Mouse (Mus musculus) mesoderm, embryonic 11.5 days (tissue): Measurements from ENCODE around the gene Utp4.
A peak's percentile ranks its signal among the peaks of the same experiment; 100 is the strongest.
"Not testable (repeated sequence)": the region's sequence is repeated elsewhere in the genome, so short reads cannot be mapped to it uniquely, and the experiment has no call there.

Source experiments
- DNase-seq: peaks from one replicate; pipeline ENCODE4 v3.0.0-alpha.2; 2012; ENCODE audit warnings: low read depth, low spot score

Gene Utp4

DNA sequence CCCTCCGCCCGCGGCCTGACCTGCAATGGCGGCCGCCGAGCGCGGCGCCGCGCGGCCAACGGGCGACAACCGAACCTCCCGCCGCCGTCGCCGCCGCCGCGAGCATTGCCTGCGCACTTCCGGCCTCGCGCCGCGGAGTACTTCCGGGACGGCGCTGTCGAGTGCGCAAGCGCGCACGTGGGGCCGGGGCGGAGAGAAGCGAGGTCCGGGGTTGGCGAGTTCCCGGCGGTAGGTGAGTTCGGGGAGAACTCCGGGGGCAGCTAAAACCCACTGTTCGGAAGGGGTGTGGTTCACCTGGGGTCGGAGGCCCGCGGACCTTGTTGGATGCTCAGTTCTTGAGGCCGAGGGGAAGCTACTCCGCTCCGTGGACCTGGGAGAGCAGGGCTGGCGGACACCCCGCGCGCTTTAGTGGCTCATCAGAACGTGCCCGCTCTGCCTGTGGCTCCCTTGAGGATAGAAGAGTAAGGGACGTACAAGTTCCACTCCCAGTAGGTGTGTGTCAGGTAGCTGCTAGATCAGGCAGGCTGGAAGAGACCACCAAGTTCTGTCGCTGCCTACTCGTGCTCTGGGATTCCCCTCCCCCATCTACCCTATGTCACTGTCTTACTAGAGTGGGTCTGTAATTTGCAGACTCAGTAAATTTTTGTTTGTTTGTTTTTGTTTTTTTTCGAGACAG, at the start of gene Utp4:
Gene Utp4, plus strand, starts transcription at position 156 of the 676 bp plus-strand sequence.
- peak; percentile 93 for DNase-seq

DNA sequence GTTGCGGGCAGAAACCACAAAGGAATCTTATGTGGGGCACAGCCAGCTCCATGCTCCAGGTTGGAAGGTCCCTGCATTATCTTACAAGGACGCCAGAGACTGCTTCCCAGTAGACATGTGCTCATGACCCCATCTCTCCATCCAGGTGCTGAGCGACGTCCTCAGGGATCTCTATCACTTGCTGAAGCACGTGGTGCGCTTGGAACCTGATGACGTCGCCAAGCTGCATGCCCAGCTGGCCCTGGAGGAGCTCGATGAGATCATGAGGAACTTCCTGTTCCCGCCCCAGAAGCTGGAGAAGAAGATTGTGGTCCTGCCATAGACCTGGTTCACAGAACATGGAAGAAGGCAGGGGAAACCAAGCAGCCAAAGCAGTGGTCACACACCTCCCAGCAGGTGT, 43.4 kb upstream of the Utp4 start:
- no peak for DNase-seq

DNA sequence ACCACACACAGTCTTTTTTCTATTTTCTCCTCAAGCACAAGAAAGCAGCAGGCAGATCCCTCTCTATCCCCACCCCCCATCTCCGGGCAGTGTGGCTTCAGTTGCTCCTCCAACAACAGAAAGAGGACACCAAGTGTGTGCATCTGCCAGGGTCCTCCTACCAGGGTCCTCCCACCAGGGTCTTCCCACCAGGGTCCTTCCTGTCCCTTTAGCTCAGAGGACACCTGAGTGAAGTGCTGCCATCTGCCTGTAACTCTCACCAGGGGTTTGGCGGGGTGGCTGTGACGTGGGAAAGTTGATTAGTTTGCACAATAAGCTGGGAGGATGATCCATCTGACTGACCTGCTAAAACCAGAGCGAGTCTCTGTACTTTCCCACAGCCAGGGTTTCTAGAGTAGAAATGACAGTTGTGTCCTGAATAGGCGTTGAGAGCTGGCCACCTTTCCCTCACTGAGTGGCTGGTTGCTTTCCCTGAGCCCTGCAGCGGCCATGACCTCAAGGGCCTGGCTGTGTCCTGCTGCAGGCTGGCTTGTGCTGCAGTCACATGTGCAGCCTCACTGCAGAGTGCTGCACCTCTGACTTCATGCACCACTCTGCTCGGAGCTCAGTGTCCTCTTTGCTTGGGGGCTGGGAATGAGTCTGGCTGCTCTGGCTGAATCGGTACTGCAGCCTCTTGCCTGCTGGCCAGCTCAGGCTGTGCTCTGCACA, 38.7 kb upstream of the Utp4 start:
- DNase-seq, result no peak

DNA sequence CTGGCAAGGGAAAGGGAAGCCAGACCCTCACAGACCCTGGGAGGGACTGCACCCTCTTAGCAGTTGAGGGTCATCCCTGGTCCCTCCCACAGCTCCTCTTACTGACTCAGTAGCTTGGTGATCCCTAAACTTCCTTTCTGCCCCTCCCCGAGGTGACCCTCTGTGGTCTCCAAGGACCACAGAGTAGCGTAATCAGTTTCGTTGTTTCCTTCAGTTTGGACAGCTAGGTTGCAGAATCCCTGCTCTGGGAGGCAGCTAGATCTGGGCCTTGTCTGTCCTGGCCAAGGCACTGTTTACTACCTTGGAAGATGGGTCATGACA, 38.2 kb upstream of the Utp4 start:
- DNase-seq, result no peak

DNA sequence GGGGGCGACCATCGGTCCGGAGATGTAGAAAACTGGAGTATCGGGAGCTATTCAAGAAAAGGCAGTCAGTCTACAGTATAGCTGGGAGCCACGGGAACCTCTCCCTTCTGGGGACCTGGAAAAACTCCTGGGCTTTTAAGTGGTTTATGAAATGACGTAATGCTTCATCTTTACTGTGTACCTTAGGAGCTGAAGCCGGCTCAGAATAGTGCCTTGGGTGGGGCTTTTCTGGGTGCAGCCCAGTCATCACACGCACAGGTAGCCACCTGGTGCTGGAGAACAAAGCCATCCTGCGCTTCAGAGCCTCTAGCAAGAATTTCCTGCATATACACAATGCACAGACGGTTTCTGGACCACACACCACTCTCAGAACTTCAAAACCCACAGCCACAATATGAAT, 30.6 kb upstream of the Utp4 start:
- DNase-seq, result no peak

DNA sequence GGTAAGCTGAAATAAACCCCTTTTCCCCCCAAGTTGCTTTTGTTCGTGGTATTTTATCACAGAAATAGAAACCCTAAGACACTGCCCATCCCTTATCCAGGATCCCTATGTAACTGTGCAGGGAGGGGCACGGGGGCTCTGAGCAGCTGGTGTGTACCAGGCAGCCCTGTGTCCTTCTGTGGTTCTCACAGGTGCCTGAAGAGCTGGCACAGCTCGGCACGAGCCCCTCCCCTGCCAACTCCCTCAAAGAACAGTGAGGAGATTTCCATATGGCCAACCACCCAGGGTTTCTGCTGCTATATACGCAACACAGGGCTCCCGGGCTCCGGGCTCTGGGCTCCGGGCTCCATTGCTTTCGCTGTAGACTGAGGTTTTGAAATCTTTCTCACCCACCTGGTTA, 28.1 kb upstream of the Utp4 start:
- DNase-seq, result no peak

DNA sequence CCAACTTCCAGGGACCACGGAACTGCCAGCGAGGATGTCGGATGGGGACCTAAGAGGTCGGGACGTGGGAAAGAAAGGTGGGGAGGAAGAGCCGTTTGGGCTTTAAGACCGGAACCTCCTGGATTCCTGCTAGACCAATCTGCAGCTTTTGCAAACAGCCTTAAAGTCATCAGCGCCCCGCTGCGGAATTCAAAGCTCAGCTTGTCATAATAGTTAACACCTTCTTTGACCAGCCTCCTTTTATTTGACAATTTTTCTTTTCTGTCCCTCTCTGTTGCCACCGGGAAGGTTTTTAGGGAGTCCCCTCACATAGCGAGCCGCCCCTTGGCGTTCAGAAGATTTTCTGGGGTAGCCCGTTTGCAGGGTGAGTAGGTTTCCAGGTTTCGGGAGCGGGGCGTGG, 23.4 kb upstream of the Utp4 start, which contains the start of gene Has3:
Gene Has3, plus strand, starts transcription at position 192 of the 400 bp plus-strand sequence.
- peak; percentile 24 for DNase-seq

DNA sequence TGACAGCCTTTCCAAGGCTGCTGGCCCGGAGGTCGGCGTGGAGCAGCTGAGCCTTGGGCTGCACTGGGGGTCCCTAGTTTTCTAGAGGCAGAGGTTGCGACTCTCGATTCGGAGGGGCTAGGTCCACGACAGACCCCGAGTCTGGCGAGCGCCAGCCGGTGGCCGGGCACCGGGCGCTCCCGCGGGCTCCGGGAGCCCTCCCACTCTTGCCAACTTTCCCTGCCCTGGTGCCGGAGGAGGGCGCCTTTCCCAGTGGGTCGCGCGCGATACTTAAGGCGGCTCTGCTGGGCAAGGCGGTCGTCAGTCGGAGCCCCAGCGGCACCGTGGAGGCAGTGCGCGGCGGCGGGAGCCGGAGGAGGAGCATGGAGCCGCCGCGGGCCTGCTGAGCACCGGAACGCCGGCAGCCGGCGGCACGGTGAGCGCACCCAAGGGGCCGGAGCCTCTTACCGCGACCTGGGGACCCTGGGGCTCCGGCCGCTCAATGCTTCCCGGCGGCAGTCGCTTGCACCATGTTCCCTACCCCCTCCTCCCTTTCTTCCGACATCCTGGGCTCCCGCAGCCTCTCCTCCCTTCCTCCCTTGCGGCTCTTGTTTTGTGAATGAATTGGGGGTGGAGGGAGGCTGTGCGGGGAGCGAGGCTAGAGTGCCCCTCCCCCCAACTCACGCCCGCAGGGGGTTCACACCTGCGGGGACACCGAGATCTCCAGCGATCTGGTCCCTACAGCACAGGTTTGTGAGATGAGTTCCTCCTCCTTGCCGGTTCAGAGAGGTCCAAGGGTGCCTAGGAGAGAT, 22.7 kb upstream of the Utp4 start:
- peak; percentile 62 for DNase-seq

DNA sequence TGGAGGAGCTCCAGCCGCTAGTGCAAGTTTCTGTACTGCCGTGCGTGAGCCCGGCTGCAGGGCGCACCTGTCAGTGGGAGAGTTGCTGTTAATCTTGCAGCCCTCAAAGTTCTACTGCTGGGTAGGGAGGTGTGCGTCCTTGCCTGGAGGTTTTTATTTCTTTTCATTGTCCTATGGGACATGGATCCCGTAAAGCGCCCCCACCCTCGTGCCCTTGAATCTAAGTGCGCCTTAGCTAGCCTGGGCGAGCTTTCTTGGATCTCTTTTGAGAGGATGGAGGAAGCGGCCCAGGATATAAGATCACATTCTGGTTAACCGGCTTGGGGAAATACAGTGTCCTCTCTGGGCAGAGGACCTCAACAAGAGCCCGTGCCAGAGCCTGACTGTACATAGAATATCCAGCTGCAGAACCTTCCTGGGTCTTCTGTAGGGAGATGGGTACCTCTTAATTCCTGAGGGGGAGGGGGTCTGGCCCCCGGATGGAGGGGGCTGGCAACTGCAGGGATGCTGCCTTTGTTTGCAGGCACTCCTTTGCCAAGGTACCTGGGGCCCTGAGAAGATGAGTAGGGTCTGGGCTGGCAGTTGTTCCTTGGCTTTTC, 22.0 kb upstream of the Utp4 start:
- no peak for DNase-seq

DNA sequence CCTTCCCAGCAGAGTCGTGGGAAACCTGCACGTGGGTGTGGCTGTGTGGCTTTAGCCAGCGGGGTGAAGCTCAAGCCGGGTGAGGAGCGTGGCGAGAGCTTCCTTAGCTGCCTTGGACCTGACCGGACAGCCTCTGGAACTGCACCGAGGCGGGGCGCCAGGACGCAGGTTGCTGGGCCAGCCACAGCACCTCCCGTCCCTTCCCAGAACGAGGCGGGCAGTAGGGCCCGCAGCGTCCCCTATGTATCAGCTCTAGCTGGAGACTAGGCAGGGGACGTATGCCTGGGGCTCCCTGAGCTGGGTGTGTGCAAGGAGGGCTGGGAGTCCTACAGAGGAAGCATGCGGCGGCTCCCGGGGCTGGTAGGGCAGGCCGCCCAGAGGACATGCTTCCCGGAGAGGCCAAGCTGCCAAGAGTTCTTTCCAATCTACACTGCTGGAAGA, 21.5 kb upstream of the Utp4 start:
- peak; percentile 51 for DNase-seq

DNA sequence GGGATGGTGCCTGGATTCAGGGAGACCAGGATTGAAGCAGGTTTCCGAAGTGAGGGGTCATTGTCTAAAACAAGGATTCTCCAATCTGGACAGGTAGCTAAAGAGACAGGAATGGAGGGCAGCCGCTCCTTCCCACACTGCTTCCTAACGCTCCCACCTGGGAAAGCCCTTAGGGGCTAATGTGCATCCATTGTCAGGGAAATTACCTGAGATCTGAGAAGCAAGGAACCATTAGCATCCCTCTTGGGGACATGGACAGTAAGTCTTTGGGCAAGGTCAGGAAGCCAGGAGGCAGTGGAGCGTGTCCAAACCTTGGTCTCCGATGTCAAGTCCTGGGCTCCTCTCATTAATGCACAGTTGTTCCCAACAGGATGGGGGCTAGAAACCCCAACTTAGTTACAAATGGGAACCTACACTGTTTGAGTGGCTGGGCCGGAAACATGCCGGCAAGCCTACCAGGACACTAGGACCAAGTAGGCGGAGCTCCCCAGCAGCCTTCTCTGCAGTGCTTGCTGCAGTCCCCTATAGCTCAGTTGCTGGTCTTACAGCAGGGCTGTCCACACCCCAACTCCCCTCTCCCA, 20.9 kb upstream of the Utp4 start:
- DNase-seq, result no peak

DNA sequence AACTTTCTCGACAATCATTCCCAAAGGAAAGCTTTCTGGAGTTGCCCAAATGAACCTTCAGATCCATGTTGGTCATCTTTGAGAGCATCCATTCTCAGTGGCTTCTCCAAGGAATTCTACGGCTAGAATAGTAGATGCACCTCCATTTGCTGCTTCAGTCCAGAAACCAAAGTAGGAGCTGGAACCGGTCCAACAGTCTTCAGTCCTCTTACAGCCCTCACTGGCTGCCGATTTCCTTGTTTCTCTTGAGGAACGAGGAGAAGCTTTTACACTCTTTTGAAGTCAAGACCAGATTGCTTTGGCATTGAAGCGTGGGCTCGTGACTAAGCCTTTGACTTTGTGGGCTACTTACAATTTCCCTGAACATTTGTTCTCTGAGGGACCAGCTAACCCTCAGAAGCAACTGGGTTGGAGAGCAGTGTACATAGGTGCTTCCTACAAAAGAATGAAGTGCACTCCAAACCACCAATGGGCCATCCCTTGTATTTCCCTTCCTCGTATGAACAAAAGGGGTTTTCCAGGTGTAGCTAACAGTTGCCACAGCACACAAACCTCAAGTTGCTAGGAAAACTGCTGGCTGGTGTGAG, 13.2 kb upstream of the Utp4 start:
- no peak for DNase-seq

DNA sequence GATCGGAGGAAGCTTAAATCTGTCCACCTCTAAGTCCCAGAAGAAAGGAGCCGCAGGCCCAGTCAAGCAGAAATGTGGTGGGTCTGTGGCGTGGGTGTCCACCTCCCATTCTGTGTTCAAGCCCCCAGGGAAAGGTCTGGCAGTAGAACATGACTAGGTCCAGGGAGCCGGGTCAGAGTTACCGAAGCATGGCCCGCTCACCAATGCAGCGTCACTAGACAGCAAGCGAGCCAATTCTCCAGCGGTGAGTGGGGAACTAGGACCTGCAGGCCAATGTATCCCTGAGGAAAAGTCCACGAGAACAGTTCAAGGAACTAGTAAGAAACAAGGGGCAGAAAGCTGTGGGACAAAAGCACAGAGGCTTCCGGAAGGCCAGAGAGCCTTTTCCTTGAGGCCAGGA, 9.3 kb upstream of the Utp4 start:
- not testable (repeated sequence) for DNase-seq

DNA sequence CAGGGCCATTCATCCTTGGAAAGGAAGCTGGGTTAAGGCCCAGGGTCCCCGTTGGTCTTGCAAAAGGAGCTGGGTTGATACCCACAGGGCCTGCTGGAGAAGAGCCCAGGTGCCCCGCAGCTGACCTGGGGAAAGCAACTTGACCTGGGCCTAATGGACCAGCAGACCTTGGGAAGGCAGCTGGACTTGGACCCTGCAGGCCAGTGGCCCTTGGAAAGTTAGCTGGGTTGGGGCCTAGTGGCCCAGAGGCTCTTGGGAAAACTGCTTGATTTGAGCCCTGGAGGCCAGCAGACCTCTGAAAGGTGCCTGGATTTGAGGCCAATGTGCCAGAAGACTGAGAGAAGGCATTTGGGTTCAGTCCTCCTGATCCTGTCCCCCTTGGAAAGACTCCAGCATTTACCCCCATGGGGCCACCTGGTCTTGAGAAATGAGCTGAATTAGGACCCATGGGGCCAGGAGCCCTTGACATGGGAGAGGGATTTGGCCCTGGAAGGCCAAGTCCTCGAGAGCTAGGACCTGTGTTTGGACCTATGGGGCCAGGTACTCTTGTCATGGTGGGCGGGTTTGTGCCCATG, 8.5 kb upstream of the Utp4 start:
- not testable (repeated sequence) for DNase-seq

DNA sequence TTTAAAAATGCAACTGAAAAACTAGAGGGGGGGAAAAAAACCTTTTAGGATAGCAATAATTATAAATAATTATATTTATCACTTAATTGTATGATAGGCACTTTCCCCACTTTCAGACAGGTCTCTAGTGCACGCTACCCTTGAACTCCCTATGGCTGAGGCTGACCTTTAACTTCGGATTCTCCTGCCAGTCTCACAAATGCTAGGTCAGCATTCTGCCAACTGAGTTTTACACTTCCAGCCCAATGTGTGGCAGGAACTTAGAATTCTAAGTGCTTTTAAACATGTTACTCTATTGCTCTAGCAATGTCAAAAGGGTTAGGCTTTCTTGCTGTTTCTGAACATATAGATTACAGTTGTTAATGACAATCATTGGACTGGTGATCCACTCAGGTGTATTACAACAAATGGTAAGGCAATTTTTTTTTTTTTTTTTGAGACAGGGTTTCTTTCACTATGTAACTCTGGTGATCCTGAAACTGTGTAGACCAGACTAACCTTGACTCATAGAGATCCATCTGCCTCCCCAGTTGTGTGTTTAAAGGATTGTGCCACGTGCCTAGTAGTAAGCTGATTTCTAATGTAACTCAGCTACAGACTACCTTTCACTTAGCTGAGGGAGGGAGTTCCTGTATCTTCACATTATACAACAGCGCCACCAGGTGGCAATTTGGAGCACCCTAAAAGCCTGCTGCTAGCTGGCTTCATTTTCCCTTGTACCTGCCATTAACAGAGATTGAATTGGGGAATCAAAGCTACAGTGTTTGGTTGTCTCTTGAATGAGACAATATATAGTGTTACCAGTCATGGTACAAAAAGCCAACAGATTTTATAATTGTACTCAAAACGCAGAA, 5.9 kb upstream of the Utp4 start:
- peak; percentile 83 for DNase-seq

DNA sequence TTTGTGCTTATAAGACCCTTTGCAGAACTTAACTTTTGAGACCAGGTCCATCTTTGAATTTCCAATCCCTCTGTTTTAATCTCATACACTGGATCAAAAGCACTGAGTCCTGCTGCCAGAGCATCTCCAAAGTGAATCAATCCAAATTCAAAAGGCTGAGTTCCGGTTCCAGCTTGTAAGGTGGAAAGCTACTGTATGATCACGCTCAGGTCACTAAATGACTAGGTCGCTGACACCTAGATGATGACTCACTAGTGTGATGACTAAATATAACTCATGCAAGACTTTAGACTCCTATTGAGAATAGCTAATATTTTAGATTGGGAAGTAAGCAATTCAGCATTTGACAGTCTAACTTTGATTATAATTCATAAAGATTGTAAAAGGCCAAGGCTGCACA, 4.6 kb upstream of the Utp4 start:
- no peak for DNase-seq

DNA sequence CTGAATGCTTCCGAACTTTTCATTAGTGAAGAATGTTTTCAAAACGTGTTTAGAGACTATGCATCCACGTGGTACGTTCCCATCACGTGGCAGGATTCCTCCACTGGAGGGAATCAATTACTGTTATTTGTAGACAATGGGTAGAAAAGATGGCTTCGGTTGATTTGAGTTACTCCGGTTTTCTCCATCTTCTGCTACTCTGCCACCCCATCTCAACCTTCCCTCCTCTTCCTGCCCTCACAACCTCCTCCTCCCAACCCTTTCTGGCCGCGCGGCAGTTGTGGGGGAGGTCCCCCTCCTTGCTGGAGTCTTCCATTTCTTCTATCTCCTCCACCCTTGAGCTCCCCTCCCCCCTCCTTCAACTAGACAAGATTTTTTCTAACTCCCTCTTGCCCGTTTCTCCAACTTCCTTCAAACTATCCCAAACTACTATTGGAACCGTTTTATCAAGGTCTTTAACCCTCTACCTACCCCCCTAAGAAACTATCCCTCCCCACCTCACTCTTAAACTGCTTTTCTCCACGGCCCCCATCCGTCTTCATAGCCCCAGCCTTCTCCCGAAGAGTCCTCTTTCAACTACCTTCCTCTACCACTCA, 1.1 kb upstream of the Utp4 start:
- DNase-seq, result peak; percentile 58

DNA sequence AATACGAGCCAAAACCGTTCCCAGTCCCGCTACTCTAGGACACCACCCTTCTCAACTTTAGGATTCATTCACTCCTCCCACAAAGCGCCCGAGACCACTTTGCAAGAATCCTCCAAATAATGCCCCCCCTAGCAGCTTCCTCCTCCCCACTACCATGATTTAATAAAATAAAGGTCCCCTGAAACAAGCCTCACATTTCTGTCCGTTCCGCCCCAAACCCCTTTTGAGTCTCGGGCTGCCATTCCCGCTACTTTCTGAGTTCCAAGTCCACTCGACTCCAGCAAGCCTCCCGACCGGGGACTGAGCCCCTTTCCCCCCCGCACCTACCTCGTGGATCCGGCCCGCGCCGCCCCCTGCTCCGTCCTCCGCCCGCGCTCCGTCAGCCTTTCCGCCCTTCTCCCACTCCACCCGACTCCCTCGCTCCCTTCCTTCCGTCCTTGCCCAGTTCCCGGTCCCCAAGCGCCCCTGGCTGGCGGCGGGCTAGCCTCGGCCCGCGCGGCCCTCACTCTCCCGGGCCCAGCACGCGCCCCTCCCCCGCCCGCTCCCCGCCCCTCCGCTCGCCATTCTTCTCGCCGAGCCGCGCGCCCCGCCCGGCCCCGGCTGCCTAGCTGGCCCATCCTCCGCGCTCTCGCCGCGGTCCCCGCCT, 507 bp upstream of the Utp4 start:
- peak; percentile 56 for DNase-seq

DNA sequence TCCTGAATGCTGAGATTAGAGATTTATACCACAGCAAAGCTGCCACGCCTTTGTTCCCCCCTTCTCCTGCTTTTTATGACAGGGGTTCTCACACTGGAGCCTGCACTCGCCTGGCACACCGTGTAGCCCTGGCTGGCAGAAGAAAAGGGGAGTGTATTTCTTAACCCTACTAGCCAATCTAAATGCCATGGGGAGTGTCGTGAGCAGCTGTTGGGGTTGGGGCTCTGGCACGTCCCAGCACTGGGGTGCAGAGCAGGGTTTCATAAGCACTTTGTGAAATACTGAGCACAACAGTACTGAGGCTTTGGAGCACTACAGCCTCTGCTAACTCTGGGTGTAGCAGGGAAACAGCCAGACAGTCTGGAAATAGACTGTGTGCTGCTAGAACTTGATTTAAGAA, 6.0 kb downstream of the Utp4 start:
- DNase-seq, result no peak
